Mouse (Mus musculus): Measurements from ENCODE around the gene Lrrc3. TPM values are rescaled to one million over a fixed set of nuclear protein-coding genes. Genes with fewer than 3 reads are reported as not detected.
A peak's percentile ranks its signal among the peaks of the same experiment; 100 is the strongest.

The Lrrc3 gene
- polyA plus RNA-seq, 1 experiment from 2014 or later: 5.0 TPM

- Histone ChIP-seq H3K4me3 (replicated peaks) (peak overlapping the region; percentile 62), H3K27me3 (no peaks in the 10 kb centered on the region), H3K36me3 (no peaks in the 10 kb centered on the region), H3K4me2 (replicated peaks) (peak overlapping the region; percentile 92), H3K4me1 (peaks cover 12% of the 10 kb centered on the region), H3K9me3 (replicated peaks) (no peaks in the 10 kb centered on the region), H3K27ac (replicated peaks) (no peak overlapping the region), H3K9ac (peak overlapping the region; percentile 33; the same call in 1 of the 2 replicates)
- ATAC-seq (ENCODE audit: insufficient number of reproducible peaks, low FRiP score, low TSS enrichment, low read depth): no peak
- WGBS: 2% methylated on average over 14 of the region's 14 CpGs
These were observed 495 bp downstream of the Lrrc3 start for GRCm38 (mm10) chr10:77901871-77902210.

- Histone ChIP-seq H3K27ac (replicated peaks) (no peak overlapping the region), H3K4me1 (peaks cover 12% of the 10 kb centered on the region), H3K4me3 (replicated peaks) (peak overlapping the region; percentile 62), H3K9me3 (replicated peaks) (no peaks in the 10 kb centered on the region), H3K9ac (no peak overlapping the region), H3K36me3 (no peaks in the 10 kb centered on the region), H3K4me2 (replicated peaks) (peak overlapping the region; percentile 92), H3K27me3 (no peaks in the 10 kb centered on the region)
- ATAC-seq (ENCODE audit: insufficient number of reproducible peaks, low FRiP score, low TSS enrichment, low read depth): no peak
- WGBS: 82% methylated on average over 27 of the region's 27 CpGs
These were observed 1.2 kb downstream of the Lrrc3 start for GRCm38 (mm10) chr10:77900903-77901818.

- Histone ChIP-seq H3K4me1 (peaks cover 12% of the 10 kb centered on the region), H3K36me3 (no peaks in the 10 kb centered on the region), H3K4me3 (replicated peaks) (no peak overlapping the region), H3K27me3 (no peaks in the 10 kb centered on the region), H3K4me2 (replicated peaks) (no peak overlapping the region), H3K9ac (no peak overlapping the region), H3K27ac (replicated peaks) (no peak overlapping the region), H3K9me3 (replicated peaks) (no peaks in the 10 kb centered on the region)
- no peak for ATAC-seq (ENCODE audit: insufficient number of reproducible peaks, low FRiP score, low TSS enrichment, low read depth)
- WGBS: 72% methylated on average over 7 of the region's 7 CpGs
These were observed 2.2 kb downstream of the Lrrc3 start for GRCm38 (mm10) chr10:77900126-77900525.

- no peaks in the 10 kb centered on the region for H3K4me1 ChIP-seq
- ATAC-seq (ENCODE audit: insufficient number of reproducible peaks, low FRiP score, low TSS enrichment, low read depth): no peak
- no peak overlapping the region for H3K9ac ChIP-seq
- no peak overlapping the region for H3K4me2 ChIP-seq (replicated peaks)
- 52% methylated on average over 5 of the region's 5 CpGs for WGBS
- H3K4me3 ChIP-seq (replicated peaks): no peak overlapping the region
- no peaks in the 10 kb centered on the region for H3K27me3 ChIP-seq
- no peaks in the 10 kb centered on the region for H3K36me3 ChIP-seq
- H3K9me3 ChIP-seq (replicated peaks): no peaks in the 10 kb centered on the region
- no peak overlapping the region for H3K27ac ChIP-seq (replicated peaks)
These were observed 6.8 kb downstream of the Lrrc3 start for GRCm38 (mm10) chr10:77895562-77895961.

GRCm38 (mm10) chr10:77890987-77891565 is 11.3 kb downstream of the Lrrc3 start:
- H3K27ac ChIP-seq (replicated peaks): no peak overlapping the region
- no peaks in the 10 kb centered on the region for H3K4me1 ChIP-seq
- H3K9me3 ChIP-seq (replicated peaks): no peaks in the 10 kb centered on the region
- no peak for ATAC-seq (ENCODE audit: insufficient number of reproducible peaks, low FRiP score, low TSS enrichment, low read depth)
- H3K27me3 ChIP-seq: no peaks in the 10 kb centered on the region
- H3K9ac ChIP-seq: no peak overlapping the region
- H3K4me3 ChIP-seq (replicated peaks): no peak overlapping the region
- WGBS: 84% methylated on average over 8 of the region's 8 CpGs
- no peak overlapping the region for H3K4me2 ChIP-seq (replicated peaks)
- no peaks in the 10 kb centered on the region for H3K36me3 ChIP-seq

- Histone ChIP-seq H3K27ac (replicated peaks) (no peak overlapping the region), H3K4me1 (no peaks in the 10 kb centered on the region), H3K9me3 (replicated peaks) (no peaks in the 10 kb centered on the region), H3K4me2 (replicated peaks) (no peak overlapping the region), H3K4me3 (replicated peaks) (no peak overlapping the region), H3K27me3 (no peaks in the 10 kb centered on the region), H3K9ac (no peak overlapping the region), H3K36me3 (no peaks in the 10 kb centered on the region)
- 51% methylated on average over 12 of the region's 12 CpGs for WGBS
- ATAC-seq (ENCODE audit: insufficient number of reproducible peaks, low FRiP score, low TSS enrichment, low read depth): no peak
These were observed 16.2 kb downstream of the Lrrc3 start for GRCm38 (mm10) chr10:77886007-77886747.

- ATAC-seq (ENCODE audit: insufficient number of reproducible peaks, low FRiP score, low TSS enrichment, low read depth): no peak
- 83% methylated on average over 5 of the region's 5 CpGs for WGBS
- Histone ChIP-seq H3K27ac (replicated peaks) (no peak overlapping the region), H3K4me3 (replicated peaks) (no peak overlapping the region), H3K36me3 (no peaks in the 10 kb centered on the region), H3K4me2 (replicated peaks) (no peak overlapping the region), H3K9ac (no peak overlapping the region), H3K4me1 (no peaks in the 10 kb centered on the region), H3K9me3 (replicated peaks) (no peaks in the 10 kb centered on the region), H3K27me3 (no peaks in the 10 kb centered on the region)
These were observed 19.8 kb downstream of the Lrrc3 start for GRCm38 (mm10) chr10:77882553-77882952.

- H3K4me1 ChIP-seq: no peaks in the 10 kb centered on the region
- no peak overlapping the region for H3K9ac ChIP-seq
- ATAC-seq (ENCODE audit: insufficient number of reproducible peaks, low FRiP score, low TSS enrichment, low read depth): no peak
- H3K36me3 ChIP-seq: no peaks in the 10 kb centered on the region
- H3K27me3 ChIP-seq: no peaks in the 10 kb centered on the region
- H3K9me3 ChIP-seq (replicated peaks): no peaks in the 10 kb centered on the region
- no peak overlapping the region for H3K4me2 ChIP-seq (replicated peaks)
- WGBS: 77% methylated on average over 3 of the region's 3 CpGs
- no peak overlapping the region for H3K4me3 ChIP-seq (replicated peaks)
- no peak overlapping the region for H3K27ac ChIP-seq (replicated peaks)
These were observed 22.0 kb downstream of the Lrrc3 start for GRCm38 (mm10) chr10:77880305-77880704.

GRCm38 (mm10) chr10:77878985-77879384 is 23.4 kb downstream of the Lrrc3 start:
- no peak for ATAC-seq (ENCODE audit: insufficient number of reproducible peaks, low FRiP score, low TSS enrichment, low read depth)
- Histone ChIP-seq H3K36me3 (no peaks in the 10 kb centered on the region), H3K9me3 (replicated peaks) (no peaks in the 10 kb centered on the region), H3K27me3 (no peaks in the 10 kb centered on the region), H3K4me2 (replicated peaks) (no peak overlapping the region), H3K4me3 (replicated peaks) (no peak overlapping the region), H3K9ac (no peak overlapping the region), H3K4me1 (no peaks in the 10 kb centered on the region), H3K27ac (replicated peaks) (no peak overlapping the region)
- 69% methylated on average over 6 of the region's 6 CpGs for WGBS

GRCm38 (mm10) chr10:77869651-77870050 is 32.7 kb downstream of the Lrrc3 start:
- Histone ChIP-seq H3K9me3 (replicated peaks) (no peaks in the 10 kb centered on the region), H3K9ac (no peak overlapping the region), H3K4me3 (replicated peaks) (no peak overlapping the region), H3K27ac (replicated peaks) (no peak overlapping the region), H3K4me1 (0 out of 2 replicates have a peak, but pooled peaks cover 2% of the 10 kb centered on the region), H3K4me2 (replicated peaks) (no peak overlapping the region), H3K27me3 (no peaks in the 10 kb centered on the region), H3K36me3 (no peaks in the 10 kb centered on the region)
- no peak for ATAC-seq (ENCODE audit: insufficient number of reproducible peaks, low FRiP score, low TSS enrichment, low read depth)
- WGBS: 82% methylated on average over 7 of the region's 7 CpGs

- 4% methylated on average over 1 of the region's 1 CpGs for WGBS
- H3K27me3 ChIP-seq: no peaks in the 10 kb centered on the region
- H3K36me3 ChIP-seq: no peaks in the 10 kb centered on the region
These were observed 34.8 kb downstream of the Lrrc3 start for GRCm38 (mm10) chr10:77867546-77867945.

More at GRCm38 (mm10) chr10:77867546-77867945, 34.8 kb downstream of the Lrrc3 start:
- H3K9ac ChIP-seq: no peak overlapping the region
- ATAC-seq (ENCODE audit: insufficient number of reproducible peaks, low FRiP score, low TSS enrichment, low read depth): no peak
- H3K27ac ChIP-seq (replicated peaks): no peak overlapping the region
- H3K4me3 ChIP-seq (replicated peaks): no peak overlapping the region
- no peak overlapping the region for H3K4me2 ChIP-seq (replicated peaks)
- H3K9me3 ChIP-seq (replicated peaks): no peaks in the 10 kb centered on the region
- H3K4me1 ChIP-seq: 0 out of 2 replicates have a peak, but pooled peaks cover 6% of the 10 kb centered on the region
